Mouse (Mus musculus): ENCODE measurements around the gene Ptgfrn.

DNA sequence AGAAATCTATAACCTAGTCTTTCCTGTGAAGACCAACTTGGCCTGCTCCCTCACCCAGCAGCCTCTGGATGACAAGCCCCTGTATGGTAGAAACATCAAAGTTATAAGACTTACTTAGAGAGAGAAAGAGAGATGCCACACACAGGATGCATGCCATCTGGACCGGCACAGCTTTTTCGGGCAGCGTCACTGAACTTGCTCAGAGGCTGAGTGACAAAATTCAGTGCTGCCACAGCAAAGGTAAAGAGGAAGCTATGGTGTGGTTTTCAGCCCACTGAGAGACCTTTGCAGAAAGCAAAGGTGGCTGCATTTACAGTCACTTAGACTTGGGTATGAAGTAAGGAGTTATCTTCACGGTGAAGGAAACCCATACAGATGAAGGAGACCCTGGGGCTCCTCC, 80.7 kb downstream of the Ptgfrn start, which contains the start of gene Cd101:
- no peak for TF ChIP-seq GATA1 (IDR thresholded peaks at IDR 0.05; ENCODE audit: low read length)
- no peak for TF ChIP-seq TAL1 (IDR thresholded peaks at IDR 0.05; ENCODE audit: low read length)

Data from erythroblast, embryonic 14.5 days (primary cell).